Mouse (Mus musculus) heart, embryonic 14.5 days (tissue): ENCODE measurements around the gene Plcd4. TPM values are rescaled to one million over a fixed set of nuclear protein-coding genes. Genes with fewer than 3 reads are reported as not detected.

Experiments used
- ATAC-seq: fragments of 200-750 bp; cut with Nextera tagmentation; 2 replicates; pipeline ENCODE4 v1.8.0; 2017; ENCODE audit warnings: low read depth, moderate TSS enrichment; ENCODE audit not compliant: insufficient number of reproducible peaks, insufficient read depth, low FRiP score
- H3K27ac ChIP-seq, 2 experiments: fragments of 200-500 bp in 1 of 2; fragments of 300-500 bp in 1 of 2; sonication (generic) in 1 of 2; replicated peaks in 1 of 2; 2 replicates each; pipeline ENCODE4 v1.5.1; 2012 to 2014; ENCODE audit warnings: low read depth in 2 of 2, low read length in 2 of 2, control low read depth in 1 of 2, mild to moderate bottlenecking in 1 of 2, mixed read lengths in 1 of 2; ENCODE audit not compliant: control insufficient read depth in 1 of 2, insufficient read depth in 1 of 2
- H3K27me3 ChIP-seq: fragments of 300-500 bp; sonication (generic); 2 replicates; pipeline ENCODE4 v1.6.1; 2014; ENCODE audit warnings: mild to moderate bottlenecking, low read length, control low read depth; ENCODE audit not compliant: control insufficient read depth, insufficient read depth
- H3K36me3 ChIP-seq: fragments of 300-500 bp; sonication (generic); 2 replicates; pipeline ENCODE4 v1.6.1; 2014; ENCODE audit warnings: mild to moderate bottlenecking, control low read depth, low read length, mixed read lengths; ENCODE audit not compliant: control insufficient read depth, insufficient read depth
- H3K4me1 ChIP-seq, 2 experiments: fragments of 200-500 bp in 1 of 2; fragments of 300-500 bp in 1 of 2; sonication (generic) in 1 of 2; 2 replicates each; pipeline ENCODE4 v1.6.1; 2012 to 2014; ENCODE audit warnings: low read length in 2 of 2, control low read depth in 1 of 2, mixed read lengths in 1 of 2; ENCODE audit not compliant: control insufficient read depth in 2 of 2, insufficient read depth in 2 of 2
- H3K4me2 ChIP-seq: fragments of 300-500 bp; sonication (generic); 2 replicates; pipeline ENCODE4 v1.6.1; 2014; ENCODE audit warnings: mild to moderate bottlenecking, low read length
- H3K4me3 ChIP-seq, 2 experiments: fragments of 200-500 bp in 1 of 2; fragments of 300-500 bp in 1 of 2; sonication (generic) in 1 of 2; 2 replicates each; pipeline ENCODE4 v1.5.1; 2012 to 2014; ENCODE audit warnings: low read length in 2 of 2, mild to moderate bottlenecking in 2 of 2, control low read depth in 1 of 2, low read depth in 1 of 2, moderate library complexity in 1 of 2; ENCODE audit not compliant: control insufficient read depth in 1 of 2, insufficient read depth in 1 of 2
- H3K9ac ChIP-seq: fragments of 300-500 bp; sonication (generic); 2 replicates; pipeline ENCODE4 v1.6.1; 2014; ENCODE audit warnings: mild to moderate bottlenecking, low read length
- H3K9me3 ChIP-seq: fragments of 300-500 bp; sonication (generic); 2 replicates; pipeline ENCODE4 v1.6.1; 2016; ENCODE audit warnings: low read length, control low read depth; ENCODE audit not compliant: control insufficient read depth
- WGBS: fragments of 180-500 bp; shearing (Covaris S2); extraction: QIAGEN DNeasy Blood & Tissue Kit; methylation state at CpG from one replicate; pipeline ENCODE4 v1.1.7; 2014; 5-methylcytosine and 5-hydroxymethylcytosine counted together
- polyA plus RNA-seq: library from polyadenylated mRNA; unstranded; fragments of >200 nt; fragmentation: Nextera tagmentation; extraction: Ambion mirVana; gene quantifications from 2 replicates; pipeline ENCODE4 v1.2.1, GENCODE M21; 2014

The Plcd4 gene
- polyA plus RNA-seq, 1 experiment from 2014 or later = 0.68 TPM

DNA sequence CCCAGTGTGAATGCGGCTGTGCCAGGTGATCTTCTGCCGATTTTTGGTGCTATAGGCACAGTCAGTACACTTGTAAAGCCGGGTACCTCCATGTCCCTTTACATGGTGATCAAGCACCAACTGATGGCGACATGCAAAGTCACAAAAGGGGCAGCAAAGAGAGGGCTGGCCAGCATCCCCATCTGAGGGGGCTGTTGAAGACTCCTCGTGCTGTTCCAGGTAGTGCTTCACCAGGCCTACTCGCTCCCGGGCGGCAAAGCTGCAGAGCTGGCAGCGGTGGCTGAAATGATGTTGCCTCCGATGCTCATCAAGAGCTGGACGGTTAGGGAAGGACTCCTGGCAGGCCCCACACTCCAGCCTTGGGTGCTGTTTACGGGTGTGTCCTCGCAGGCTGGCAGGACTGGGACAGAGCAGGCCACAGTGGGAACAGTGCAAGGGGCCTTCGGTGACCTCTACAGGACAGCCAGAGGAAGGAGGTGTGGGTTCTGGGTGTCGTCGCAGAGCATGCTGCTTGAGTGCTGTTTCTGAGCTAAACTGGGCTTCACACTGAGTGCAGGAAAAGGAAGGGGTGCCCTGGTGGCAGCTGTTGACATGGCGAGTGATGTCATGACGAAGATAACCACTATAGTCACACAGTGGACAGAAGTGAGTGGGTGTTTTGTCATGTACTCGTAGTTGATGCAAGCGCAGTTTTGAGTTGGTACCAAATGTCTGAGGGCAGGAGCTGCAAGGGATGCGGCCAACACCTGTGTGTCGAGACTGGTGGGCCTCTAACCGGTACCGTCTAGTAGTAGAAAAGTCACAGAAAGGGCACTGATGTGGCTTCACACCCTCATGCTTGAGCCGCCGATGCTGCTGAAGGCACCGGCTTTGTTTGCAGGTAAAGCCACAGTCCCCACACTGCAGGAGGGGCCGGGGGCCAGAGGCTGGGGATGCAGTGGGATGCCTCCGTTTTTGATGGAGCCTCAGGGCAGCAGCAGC is 27.3 kb downstream of the Plcd4 start:
- ATAC-seq = no peak; the same call in 1 of the 2 replicates
- H3K36me3 ChIP-seq = peaks cover 97% of the 10 kb centered on the region
- no peak overlapping the region for H3K4me2 ChIP-seq
- no peaks in the 10 kb centered on the region for H3K9me3 ChIP-seq
- no peaks in the 10 kb centered on the region for H3K27me3 ChIP-seq
- H3K4me1 ChIP-seq = no peaks in the 10 kb centered on the region
- no peak overlapping the region for H3K27ac ChIP-seq
- 80% methylated on average over 29 of the region's 29 CpGs for WGBS
- no peak overlapping the region for H3K9ac ChIP-seq
- H3K4me3 ChIP-seq = no peak overlapping the region

DNA sequence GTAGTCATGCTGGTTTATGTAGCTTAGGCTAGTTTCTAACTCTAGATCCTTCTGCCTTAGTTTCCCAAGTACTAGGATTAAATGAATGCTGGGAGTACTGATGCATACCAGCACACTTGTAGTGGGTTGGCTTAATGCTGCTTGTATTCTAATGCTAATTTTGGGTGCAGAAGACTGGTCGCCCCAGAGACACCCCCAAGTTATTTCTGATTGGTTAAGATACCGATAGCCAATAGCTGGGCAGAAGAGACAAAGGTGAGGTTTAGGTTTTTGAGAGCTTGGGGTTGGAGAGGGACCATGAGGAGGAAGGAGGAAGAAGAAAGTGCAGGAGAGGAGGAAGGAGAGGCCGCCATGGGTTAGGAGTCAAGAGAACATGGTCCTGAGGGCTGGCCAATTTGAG is 39.9 kb downstream of the Plcd4 start:
- H3K36me3 ChIP-seq = peaks cover 65% of the 10 kb centered on the region
- no peak overlapping the region for H3K9ac ChIP-seq
- ATAC-seq = no peak
- no peak overlapping the region for H3K4me3 ChIP-seq
- H3K9me3 ChIP-seq = no peaks in the 10 kb centered on the region
- no peak overlapping the region for H3K27ac ChIP-seq
- WGBS = 87% methylated on average over 3 of the region's 3 CpGs
- no peaks in the 10 kb centered on the region for H3K27me3 ChIP-seq
- no peak overlapping the region for H3K4me2 ChIP-seq
- peaks cover 5 to 26% of the 10 kb centered on the region in 2 experiments; a peak in 3 of 4 replicates for H3K4me1 ChIP-seq

DNA sequence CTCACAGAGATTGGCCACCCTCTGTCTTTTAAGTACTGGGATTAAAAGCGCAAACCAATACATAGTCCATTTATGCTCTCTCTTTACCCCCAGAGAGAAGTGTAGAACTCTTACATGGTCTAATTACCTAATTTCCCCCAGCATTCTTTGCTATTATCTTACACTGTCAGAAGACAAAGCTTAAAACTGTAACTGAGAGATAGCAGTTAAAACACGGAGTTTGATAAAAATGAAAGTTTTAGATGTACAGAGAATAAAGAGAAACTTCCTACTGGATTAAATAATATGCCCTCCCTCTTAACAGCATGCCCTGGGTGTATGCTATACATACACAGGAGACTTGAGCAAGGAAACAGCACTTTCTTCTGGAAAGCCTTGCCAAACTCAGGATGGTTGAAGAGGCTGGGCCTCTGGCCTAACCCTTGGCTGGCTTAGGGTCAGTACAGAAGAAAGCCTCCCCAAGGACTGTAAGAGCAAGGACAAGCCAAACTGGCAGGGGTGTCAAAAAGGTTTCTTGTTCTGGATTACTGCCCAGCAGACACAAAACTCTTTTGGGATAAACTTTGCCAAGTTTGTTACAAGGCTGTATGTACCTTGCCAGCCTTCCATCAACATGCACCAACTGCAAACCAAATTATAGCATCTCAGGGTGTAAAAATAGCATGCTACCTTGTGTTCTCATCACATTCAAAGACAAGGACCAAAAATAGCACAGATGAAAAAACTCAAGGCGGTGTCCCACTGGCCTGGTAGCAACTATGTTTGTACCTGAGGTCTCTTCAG is 42.1 kb downstream of the Plcd4 start:
- ATAC-seq = no peak
- Histone ChIP-seq H3K36me3 (peaks cover 43% of the 10 kb centered on the region), H3K4me2 (peak overlapping the region; percentile 28; the same call in 1 of the 2 replicates), H3K9ac (peak overlapping the region; percentile 23; the same call in 1 of the 2 replicates), H3K27ac (peak overlapping the region; percentile 45 to 59; a peak in 3 of 4 replicates), H3K4me1 (peaks cover 5 to 30% of the 10 kb centered on the region in 2 experiments; a peak in 3 of 4 replicates), H3K27me3 (no peaks in the 10 kb centered on the region), H3K4me3 (no peak overlapping the region; a peak in 1 of 4 replicates), H3K9me3 (no peaks in the 10 kb centered on the region)
- WGBS = 72% methylated on average over 3 of the region's 3 CpGs

DNA sequence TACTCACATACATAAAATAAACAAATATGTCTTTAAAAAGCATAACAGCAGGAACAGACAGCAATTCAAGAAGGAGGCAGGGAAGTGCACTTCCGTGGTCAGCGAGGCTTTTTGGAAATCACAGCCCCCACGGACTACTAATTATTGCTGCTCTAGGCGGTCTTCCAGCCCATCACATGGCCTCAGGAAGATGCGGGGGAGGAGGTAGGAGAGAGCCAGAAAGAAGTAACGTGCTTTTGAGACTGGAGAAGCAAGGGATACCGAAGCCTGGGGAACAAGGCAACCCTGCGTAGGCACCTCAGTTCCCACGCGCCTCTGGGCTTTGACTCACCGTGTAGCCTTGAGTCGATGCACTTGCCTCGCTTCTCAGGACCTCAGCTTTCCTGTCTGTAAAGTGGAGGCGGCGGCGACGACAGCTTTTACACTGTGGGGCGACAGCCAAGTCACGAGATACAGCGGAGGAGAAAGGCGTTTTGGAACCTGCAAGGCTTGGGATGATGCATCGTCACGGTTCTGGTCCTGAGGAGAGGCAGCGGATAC is 44.6 kb downstream of the Plcd4 start:
- H3K27ac ChIP-seq = peak overlapping the region; percentile 67 to 85
- H3K9ac ChIP-seq = peak overlapping the region; percentile 84
- peaks cover 49% of the 10 kb centered on the region for H3K36me3 ChIP-seq
- H3K4me1 ChIP-seq = peaks cover 5 to 30% of the 10 kb centered on the region in 2 experiments; a peak in 3 of 4 replicates
- no peaks in the 10 kb centered on the region for H3K9me3 ChIP-seq
- peak overlapping the region; percentile 94 for H3K4me2 ChIP-seq
- H3K4me3 ChIP-seq = peak overlapping the region; percentile 80 to 90
- 1% methylated on average over 24 of the region's 24 CpGs for WGBS
- no peaks in the 10 kb centered on the region for H3K27me3 ChIP-seq
- no peak for ATAC-seq

DNA sequence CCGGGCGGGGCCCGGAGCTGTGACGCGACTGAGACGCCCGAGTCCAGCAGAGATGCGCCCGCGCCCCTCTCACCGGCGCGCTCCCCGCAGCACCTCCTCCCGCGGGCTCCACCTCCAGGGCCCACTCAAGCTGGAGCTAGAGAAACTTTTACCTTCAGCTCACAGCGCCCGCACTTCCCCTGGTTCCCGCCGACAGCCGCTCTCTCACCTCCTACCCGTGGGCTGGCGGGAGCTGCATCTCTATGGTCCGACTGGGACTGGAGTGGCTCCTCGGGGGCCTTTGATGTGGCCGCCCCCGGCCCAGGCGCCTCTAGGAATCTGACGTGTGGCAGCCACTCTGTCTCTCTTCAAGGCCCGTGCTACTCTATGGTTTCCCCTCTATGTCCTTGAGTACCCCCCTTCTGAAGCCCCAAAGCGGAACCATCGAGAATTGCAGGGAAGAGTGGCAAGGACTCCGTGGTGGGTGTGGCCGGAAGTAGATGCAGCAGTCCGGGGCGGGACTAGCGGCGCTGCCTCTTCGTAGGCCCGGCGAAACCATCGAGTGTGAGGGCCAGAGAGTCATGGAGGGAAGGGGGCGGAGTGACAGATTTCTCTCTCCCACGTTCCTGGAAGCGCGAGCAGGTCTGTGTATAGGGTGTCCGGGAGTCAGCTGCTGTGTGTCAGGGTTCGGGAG is 45.2 kb downstream of the Plcd4 start, which contains the start of the genes Zfp142 and Bcs1l:
TSS of gene Zfp142 (minus strand) at position 474 of the 673 bp plus-strand sequence.
TSS of gene Bcs1l (plus strand) at position 517 of the 673 bp plus-strand sequence.
- WGBS = under 1% methylated on average over 47 of the region's 48 CpGs
- peak; percentile 98 for ATAC-seq

DNA sequence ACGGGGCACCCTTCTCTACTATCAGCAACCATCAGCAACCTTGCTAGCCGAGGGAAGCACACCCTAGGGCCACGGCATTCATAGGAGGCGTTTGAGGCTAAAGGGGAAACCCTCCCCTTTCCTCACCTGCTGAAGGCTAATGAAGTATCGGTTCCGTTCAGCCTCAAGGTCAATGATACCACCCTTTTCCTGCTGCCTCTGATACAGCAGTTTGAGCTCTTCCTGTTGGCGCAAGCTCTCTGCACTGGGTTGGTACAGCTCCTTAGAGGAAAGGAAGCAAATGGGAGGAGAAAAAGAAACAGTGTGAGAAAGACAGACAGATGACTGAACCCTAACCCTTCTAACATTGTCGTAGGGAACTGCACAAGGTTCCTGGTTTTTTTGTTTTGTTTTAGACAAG is 51.7 kb downstream of the Plcd4 start:
- no peaks in the 10 kb centered on the region for H3K9me3 ChIP-seq
- WGBS = 81% methylated on average over 8 of the region's 8 CpGs
- H3K9ac ChIP-seq = no peak overlapping the region
- peaks cover 88% of the 10 kb centered on the region for H3K36me3 ChIP-seq
- H3K4me2 ChIP-seq = no peak overlapping the region
- no peak overlapping the region for H3K4me3 ChIP-seq
- H3K27ac ChIP-seq = no peak overlapping the region
- no peak for ATAC-seq
- H3K27me3 ChIP-seq = no peaks in the 10 kb centered on the region
- H3K4me1 ChIP-seq = no peaks in the 10 kb centered on the region

More for the DNA sequence above, 45.2 kb downstream of the Plcd4 start, which contains the start of the genes Zfp142 and Bcs1l:
- peaks cover 5 to 30% of the 10 kb centered on the region in 2 experiments; a peak in 3 of 4 replicates for H3K4me1 ChIP-seq
- H3K9ac ChIP-seq = peak within 1 kb of the TSS; percentile 84
- H3K9me3 ChIP-seq = no peaks in the 10 kb centered on the region
- no peaks in the 10 kb centered on the region for H3K27me3 ChIP-seq
- H3K4me3 ChIP-seq = peak within 1 kb of the TSS; percentile 90 to 96
- H3K4me2 ChIP-seq = peak within 1 kb of the TSS; percentile 94
- H3K27ac ChIP-seq = peak within 1 kb of the TSS; percentile 78 to 85
- H3K36me3 ChIP-seq = peaks cover 46% of the 10 kb centered on the region
